Mouse (Mus musculus): Measurements from ENCODE around the gene Pcca. TPM values are rescaled to one million over a fixed set of nuclear protein-coding genes. Genes with fewer than 3 reads are reported as not detected.

The Pcca gene
- polyA plus RNA-seq, 1 experiment: 15.6 TPM

DNA sequence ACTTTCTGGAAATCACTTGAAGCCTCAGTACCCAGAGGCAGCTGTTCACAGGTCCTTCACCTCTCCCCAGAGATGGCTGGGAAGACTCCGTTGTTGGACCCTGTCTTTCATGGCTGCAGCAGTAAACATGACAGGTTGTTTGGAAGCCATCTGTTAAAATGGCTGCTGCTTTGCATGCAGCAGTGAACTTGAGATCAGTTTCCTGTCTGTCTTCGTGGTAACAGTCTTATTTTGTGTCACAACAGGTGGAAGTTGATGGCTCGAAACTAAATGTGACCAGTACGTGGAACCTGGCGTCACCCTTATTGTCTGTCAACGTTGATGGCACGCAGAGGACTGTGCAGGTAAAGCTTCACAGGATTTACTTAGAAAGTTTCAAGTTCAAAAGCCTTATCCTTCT lies 256.0 kb downstream of the Pcca start:
- WGBS: 83% methylated on average over 7 of the region's 7 CpGs
- DNase-seq (ENCODE audit: low read depth, low spot score): no peak

- no peak for DNase-seq (ENCODE audit: low read depth, low spot score)
- WGBS: 86% methylated on average over 4 of the region's 4 CpGs
Observed at GRCm38 (mm10) chr14:122793368-122793767, 259.2 kb downstream of the Pcca start.

DNA sequence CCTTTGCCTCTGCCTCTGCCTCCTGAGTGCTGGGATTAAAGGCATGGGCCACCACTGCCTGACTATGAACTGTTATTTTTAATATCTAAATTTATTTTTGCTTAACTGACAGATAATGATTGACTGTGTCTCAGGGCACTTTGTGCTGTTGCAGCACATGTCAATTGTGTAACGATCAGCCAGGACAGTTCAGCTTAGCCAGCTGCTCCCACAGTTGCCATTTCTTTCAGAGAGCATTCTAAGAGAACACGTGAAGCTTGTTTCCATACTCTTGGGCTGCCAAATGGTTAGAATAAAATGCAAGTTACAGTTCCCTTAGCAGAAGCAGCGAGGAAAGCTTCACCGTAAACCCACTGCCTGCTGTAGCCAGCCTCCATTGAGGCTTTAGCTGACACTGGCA lies 266.2 kb downstream of the Pcca start:
- WGBS: 95% methylated on average over 4 of the region's 4 CpGs
- DNase-seq (ENCODE audit: low read depth, low spot score): no peak

DNA sequence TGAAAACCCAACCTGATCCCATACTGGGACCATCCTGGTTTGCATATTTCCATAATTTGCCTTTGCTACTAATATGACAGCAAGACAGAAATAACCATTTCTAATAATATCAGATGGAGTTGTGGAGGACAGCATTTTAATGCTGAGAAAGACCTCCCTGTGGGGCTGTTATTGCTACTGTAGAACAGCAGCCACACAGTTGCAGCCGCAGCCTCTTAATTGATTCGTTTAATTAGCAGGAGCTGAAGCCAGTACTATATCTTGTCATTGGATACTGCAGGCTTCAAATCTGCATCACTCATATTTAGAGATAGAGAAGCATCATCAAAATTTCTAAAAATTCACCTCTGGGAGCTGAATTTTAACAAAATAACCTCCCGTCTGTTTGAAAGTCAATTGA lies 286.9 kb downstream of the Pcca start:
- WGBS: 90% methylated on average over 3 of the region's 3 CpGs
- DNase-seq (ENCODE audit: low read depth, low spot score): no peak

GRCm38 (mm10) chr14:122823791-122824190 lies 289.7 kb downstream of the Pcca start:
- no peak for DNase-seq (ENCODE audit: low read depth, low spot score)
- 65% methylated on average over 2 of the region's 2 CpGs for WGBS

DNA sequence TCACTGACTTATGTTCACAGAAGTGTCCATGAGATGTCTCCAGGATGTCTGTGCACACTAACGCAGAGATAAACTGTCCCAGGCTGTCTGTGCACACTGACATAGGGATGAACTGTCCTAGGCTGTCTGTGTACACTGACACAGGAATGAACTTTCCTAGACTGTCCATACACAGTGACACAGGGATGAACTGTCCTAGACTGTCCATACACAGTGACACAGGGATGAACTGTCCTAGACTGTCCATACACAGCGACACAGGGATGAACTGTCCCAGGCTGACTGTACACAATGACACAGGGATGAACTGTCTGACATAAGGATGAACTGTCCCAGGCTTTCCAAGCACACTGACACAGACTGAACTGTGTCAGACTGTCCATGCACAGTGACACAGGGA lies 291.3 kb downstream of the Pcca start:
- WGBS: 87% methylated on average over 2 of the region's 2 CpGs
- no peak for DNase-seq (ENCODE audit: low read depth, low spot score)

- DNase-seq (ENCODE audit: low read depth, low spot score): no peak
- WGBS: 94% methylated on average over 1 of the region's 1 CpGs
Observed at GRCm38 (mm10) chr14:122830433-122830832, 296.3 kb downstream of the Pcca start.

DNA sequence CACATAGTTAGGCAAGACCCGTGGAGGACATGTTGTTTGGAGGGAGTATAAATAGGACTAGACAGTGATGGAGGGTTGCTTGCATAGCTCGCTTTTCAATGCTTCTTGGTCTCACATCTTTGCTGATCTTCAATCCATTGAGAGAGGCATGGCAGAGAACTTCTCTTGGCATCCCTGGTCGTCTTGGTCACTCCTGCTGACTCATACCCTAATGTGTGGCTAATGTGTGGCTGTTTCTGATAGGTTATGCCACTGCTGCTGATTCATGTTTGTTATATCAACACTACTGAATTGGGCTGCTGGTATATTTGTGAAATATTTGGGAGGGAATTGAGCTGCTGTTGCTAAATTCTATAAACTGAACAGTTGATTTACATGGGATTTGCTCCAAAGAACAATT lies 299.5 kb downstream of the Pcca start:
- no peak for DNase-seq (ENCODE audit: low read depth, low spot score)
- WGBS: 84% methylated on average over 3 of the region's 3 CpGs

DNA sequence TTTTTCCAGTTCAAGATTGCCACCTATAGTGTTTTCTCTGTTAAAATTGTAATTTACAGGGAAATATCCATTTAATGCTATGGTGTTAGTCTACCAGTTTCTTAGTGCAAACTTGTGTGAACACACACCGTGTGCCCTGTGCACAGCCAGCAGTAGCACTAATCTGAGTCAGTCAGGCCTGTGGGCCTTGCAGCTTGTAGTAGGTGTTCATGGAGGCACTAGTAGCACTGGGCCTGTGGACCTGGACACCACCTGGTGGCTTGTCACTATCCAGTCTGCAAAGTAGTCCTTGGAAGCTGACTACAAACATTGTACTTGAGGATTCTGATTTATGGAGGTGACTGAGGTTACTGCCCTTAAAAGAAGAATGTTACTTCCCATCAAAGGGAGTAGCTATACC lies 300.6 kb downstream of the Pcca start:
- 88% methylated on average over 1 of the region's 1 CpGs for WGBS
- DNase-seq (ENCODE audit: low read depth, low spot score): no peak

DNA sequence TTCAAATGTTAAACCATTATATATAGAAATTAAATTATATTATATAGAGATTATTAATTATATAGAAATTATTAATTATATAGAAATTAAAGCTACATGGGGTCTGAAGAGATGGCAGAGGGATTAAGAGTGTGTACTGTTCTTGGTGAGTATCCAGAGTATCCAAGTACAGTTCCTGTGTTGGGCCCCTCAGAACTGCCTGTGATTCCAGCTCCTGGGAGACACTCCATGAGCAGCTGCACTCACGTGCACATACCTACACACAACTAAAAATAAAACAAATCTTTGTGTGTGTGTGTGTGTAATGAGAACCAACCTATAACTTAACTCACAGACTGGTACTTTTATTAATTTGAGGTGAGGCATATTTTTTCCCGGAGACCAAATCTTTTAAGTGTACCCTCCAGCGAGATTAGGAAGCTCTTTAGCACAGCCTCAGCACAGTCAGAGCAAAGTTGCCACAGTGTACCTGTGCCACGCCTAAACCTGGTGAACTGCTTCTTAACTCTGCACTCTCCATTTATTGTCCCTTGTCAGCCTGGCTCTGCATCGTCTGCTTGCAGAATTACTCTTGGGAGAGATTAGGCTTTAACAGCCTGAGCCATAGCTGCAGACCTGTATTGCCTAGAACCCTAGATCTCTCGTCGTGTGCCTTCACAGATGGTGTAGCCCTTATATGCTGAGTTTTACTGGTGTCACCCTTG lies 301.5 kb downstream of the Pcca start:
- no peak for DNase-seq (ENCODE audit: low read depth, low spot score)

DNA sequence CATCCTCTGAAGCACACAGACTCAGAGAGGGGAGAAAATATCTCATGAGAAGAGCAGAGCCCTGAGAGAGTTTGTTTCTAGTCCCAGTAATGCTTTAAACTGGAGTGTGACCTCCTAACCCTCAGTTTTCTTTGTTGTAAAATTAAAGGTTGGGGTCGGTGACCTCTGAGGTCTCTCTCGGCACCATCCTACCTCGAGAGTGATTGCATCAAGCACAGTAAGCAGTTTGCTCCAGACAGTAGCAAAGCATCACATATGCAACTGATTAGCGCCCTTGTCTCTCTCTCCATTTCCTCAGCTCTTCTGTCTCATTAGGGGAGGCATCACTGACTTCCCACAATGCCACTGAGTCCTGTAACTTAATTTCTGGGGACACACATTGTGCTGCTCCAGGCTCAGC lies 302.1 kb downstream of the Pcca start:
- 64% methylated on average over 4 of the region's 4 CpGs for WGBS
- DNase-seq (ENCODE audit: low read depth, low spot score): no peak

More for the DNA sequence above, 301.5 kb downstream of the Pcca start:
- 30% methylated on average over 7 of the region's 7 CpGs for WGBS

GRCm38 (mm10) chr14:122837018-122837417 lies 302.9 kb downstream of the Pcca start:
- no peak for DNase-seq (ENCODE audit: low read depth, low spot score)
- 65% methylated on average over 2 of the region's 2 CpGs for WGBS

- no peak for DNase-seq (ENCODE audit: low read depth, low spot score)
- 86% methylated on average over 5 of the region's 5 CpGs for WGBS
Observed at GRCm38 (mm10) chr14:122852506-122853057, 318.5 kb downstream of the Pcca start.

GRCm38 (mm10) chr14:122859792-122860191 lies 325.7 kb downstream of the Pcca start:
- WGBS: 72% methylated on average over 1 of the region's 1 CpGs
- no peak for DNase-seq (ENCODE audit: low read depth, low spot score)

- DNase-seq (ENCODE audit: low read depth, low spot score): no peak
Observed at GRCm38 (mm10) chr14:122862623-122863022, 328.5 kb downstream of the Pcca start.

GRCm38 (mm10) chr14:122865462-122866129 lies 331.5 kb downstream of the Pcca start:
- no peak for DNase-seq (ENCODE audit: low read depth, low spot score)
- WGBS: 78% methylated on average over 4 of the region's 4 CpGs

More at GRCm38 (mm10) chr14:122862623-122863022, 328.5 kb downstream of the Pcca start:
- WGBS: 60% methylated on average over 4 of the region's 4 CpGs

DNA sequence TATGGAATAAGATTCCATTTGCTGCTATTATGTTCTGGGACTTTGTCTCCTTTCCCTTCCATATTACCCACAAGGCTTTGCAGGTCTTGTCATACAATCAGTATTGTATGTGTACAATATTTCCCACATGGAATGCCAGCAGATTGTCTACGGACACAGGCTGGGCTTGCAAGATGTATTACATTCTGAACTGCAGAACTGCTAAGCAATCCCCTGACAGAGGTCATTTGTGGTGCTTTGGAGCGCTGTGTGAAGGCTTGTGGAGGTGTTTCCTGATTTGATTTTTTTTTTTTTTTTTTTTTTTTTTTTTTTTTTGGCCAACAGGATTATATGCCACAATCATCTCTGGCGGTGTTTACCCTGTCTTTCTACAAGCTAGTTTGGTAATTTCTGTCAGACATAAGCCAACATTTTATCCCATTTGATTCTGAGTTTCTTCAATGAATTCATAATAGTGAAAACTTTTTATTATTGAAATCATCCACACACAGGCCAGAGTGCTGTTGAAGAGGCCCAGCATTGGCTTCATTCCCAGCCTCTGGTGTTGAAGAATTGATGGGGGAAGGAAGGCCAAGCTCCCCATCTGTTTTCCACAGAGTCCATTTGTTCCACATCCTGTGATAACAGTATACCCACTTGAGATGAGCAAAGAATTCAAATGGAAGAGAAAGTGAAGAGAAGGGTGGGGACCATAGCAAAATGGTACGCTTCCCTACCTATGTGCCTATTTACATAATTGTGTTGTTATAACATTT lies 333.6 kb downstream of the Pcca start:
- 78% methylated on average over 4 of the region's 4 CpGs for WGBS

DNA sequence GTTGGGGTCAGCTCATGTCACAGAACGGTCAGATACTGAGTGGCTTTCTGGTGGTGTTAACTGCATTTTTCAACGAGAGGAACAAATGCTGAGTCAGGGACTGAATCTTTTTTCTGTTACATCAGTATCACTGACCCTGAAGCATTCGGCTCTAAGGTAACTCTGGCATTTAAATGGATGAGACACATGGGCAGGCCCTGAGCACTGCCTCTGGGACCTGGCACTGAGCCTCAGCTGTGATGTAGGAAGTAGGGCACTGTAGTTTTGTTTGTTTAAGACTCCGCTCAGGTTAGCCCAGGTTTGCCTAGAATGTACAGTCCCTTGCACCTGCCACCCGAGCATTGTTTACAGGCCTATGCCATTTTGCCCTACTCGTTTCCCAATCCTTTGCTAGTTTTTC lies 335.7 kb downstream of the Pcca start:
- 51% methylated on average over 6 of the region's 6 CpGs for WGBS
- no peak for DNase-seq (ENCODE audit: low read depth, low spot score)

More for the DNA sequence above, 333.6 kb downstream of the Pcca start:
- no peak for DNase-seq (ENCODE audit: low read depth, low spot score)

- 80% methylated on average over 4 of the region's 4 CpGs for WGBS
- DNase-seq (ENCODE audit: low read depth, low spot score): no peak
Observed at GRCm38 (mm10) chr14:122871841-122872580, 337.9 kb downstream of the Pcca start.

- DNase-seq (ENCODE audit: low read depth, low spot score): no peak
- WGBS: 61% methylated on average over 6 of the region's 6 CpGs
Observed at GRCm38 (mm10) chr14:122872612-122873011, 338.5 kb downstream of the Pcca start.
